Mouse (Mus musculus) megakaryocyte-erythroid progenitor cell, adult 5-6 weeks (primary cell): ENCODE data around the gene Luc7l3. TPM values are rescaled to one million over a fixed set of nuclear protein-coding genes. Genes with fewer than 3 reads are reported as not detected.

ENCODE experiments used
- ATAC-seq: replicated peaks from 2 replicates; pipeline ENCODE4 v1.8.0; 2016; ENCODE audit warnings: mild to moderate bottlenecking, inconsistent platforms; ENCODE audit not compliant: severe bottlenecking, poor library complexity, low FRiP score, low TSS enrichment
- total RNA-seq, 2 experiments: library from RNA; stranded (forward) in 1 of 2; stranded (reverse) in 1 of 2; fragments of 200-1000, 215-1000 nt in 1 of 2; fragments of >200 nt in 1 of 2; fragmentation: Nextera tagmentation in 1 of 2; gene quantifications; 2 replicates each; pipeline ENCODE4 v1.2.3; 2014 to 2017

The Luc7l3 gene
- total RNA-seq (2014; fragmentation: Nextera tagmentation), result 184 and 223 TPM in 2 replicates
- total RNA-seq (2017), result 419 and 570 TPM in 2 replicates

- peak; percentile 92 for ATAC-seq
These were observed at the start of gene Luc7l3 for GRCm38 (mm10) chr11:94321931-94322400. Luc7l3 (minus strand) TSS chr11:94321988.

- 0 out of 2 replicates have a peak, but pooled peaks have one; percentile 17 for ATAC-seq
These were observed 49.0 kb upstream of the Luc7l3 start for GRCm38 (mm10) chr11:94370809-94371208.

GRCm38 (mm10) chr11:94369981-94370380 is 48.2 kb upstream of the Luc7l3 start:
- no peak for ATAC-seq

GRCm38 (mm10) chr11:94365340-94365739 is 43.6 kb upstream of the Luc7l3 start:
- no peak for ATAC-seq

- no peak for ATAC-seq
These were observed 41.9 kb upstream of the Luc7l3 start for GRCm38 (mm10) chr11:94363690-94364089.

- no peak for ATAC-seq
These were observed 40.3 kb upstream of the Luc7l3 start for GRCm38 (mm10) chr11:94362101-94362500.

GRCm38 (mm10) chr11:94361166-94361870 is 39.5 kb upstream of the Luc7l3 start:
- ATAC-seq, result no peak

GRCm38 (mm10) chr11:94359168-94359567 is 37.4 kb upstream of the Luc7l3 start:
- no peak for ATAC-seq

GRCm38 (mm10) chr11:94355521-94356217 is 33.9 kb upstream of the Luc7l3 start:
- ATAC-seq, result no peak

GRCm38 (mm10) chr11:94351094-94351493 is 29.3 kb upstream of the Luc7l3 start:
- ATAC-seq, result peak; percentile 90

GRCm38 (mm10) chr11:94350337-94350736 is 28.5 kb upstream of the Luc7l3 start:
- ATAC-seq, result peak; percentile 36; the same call in 1 of the 2 replicates

- no peak for ATAC-seq
These were observed 28.1 kb upstream of the Luc7l3 start for GRCm38 (mm10) chr11:94349839-94350238.

GRCm38 (mm10) chr11:94347063-94347575 is 25.3 kb upstream of the Luc7l3 start:
- ATAC-seq, result no peak

- no peak for ATAC-seq
These were observed 24.8 kb upstream of the Luc7l3 start for GRCm38 (mm10) chr11:94346611-94347010.

- no peak for ATAC-seq
These were observed 24.1 kb upstream of the Luc7l3 start for GRCm38 (mm10) chr11:94345926-94346325.

- no peak for ATAC-seq
These were observed 22.7 kb upstream of the Luc7l3 start for GRCm38 (mm10) chr11:94344470-94344869.

GRCm38 (mm10) chr11:94343955-94344358 is 22.2 kb upstream of the Luc7l3 start:
- no peak for ATAC-seq

GRCm38 (mm10) chr11:94342114-94342905 is 20.5 kb upstream of the Luc7l3 start:
- 0 out of 2 replicates have a peak, but pooled peaks have one; percentile 30 for ATAC-seq
